Mouse (Mus musculus) erythroblast, embryonic 14.5 days (primary cell): Measurements from ENCODE around the gene D630045J12Rik. TPM values are rescaled to one million over a fixed set of nuclear protein-coding genes. Genes with fewer than 3 reads are reported as not detected.

Experiments
- H3K27me3 ChIP-seq: 2 replicates; pipeline ENCODE4 v1.6.1; 2012; ENCODE audit warnings: inconsistent platforms; ENCODE audit not compliant: control insufficient read depth
- H3K36me3 ChIP-seq: 2 replicates; pipeline ENCODE4 v1.6.1; 2012; ENCODE audit warnings: mild to moderate bottlenecking, inconsistent platforms; ENCODE audit not compliant: control insufficient read depth
- H3K4me1 ChIP-seq: 2 replicates; pipeline ENCODE4 v1.6.1; 2012; ENCODE audit warnings: inconsistent platforms; ENCODE audit not compliant: control insufficient read depth
- H3K4me3 ChIP-seq: replicated peaks from 2 replicates; pipeline ENCODE3; 2012; ENCODE audit warnings: moderate library complexity, mild to moderate bottlenecking, inconsistent platforms
- H3K9me3 ChIP-seq: 2 replicates; pipeline ENCODE4 v1.6.1; 2012; ENCODE audit warnings: low read length, inconsistent platforms, mixed read lengths; ENCODE audit not compliant: control insufficient read depth
- GATA1 ChIP-seq: IDR thresholded peaks from 2 replicates; pipeline ENCODE4 v1.6.1; 2012; ENCODE audit warnings: low read length, inconsistent platforms, mixed read lengths
- TAL1 ChIP-seq: IDR thresholded peaks from 3 replicates; pipeline ENCODE4 v1.6.1; 2012; ENCODE audit warnings: low read length, inconsistent platforms, mixed read lengths
- polyA plus RNA-seq: library from polyadenylated mRNA; stranded (reverse); fragments of >175 nt; gene quantifications from 2 replicates; pipeline ENCODE4 v1.2.3, GENCODE M21; 2012

Gene D630045J12Rik
- polyA plus RNA-seq, result under 0.01 TPM in 2 replicates

- TF ChIP-seq GATA1, result no peak
- no peak for TF ChIP-seq TAL1
- H3K27me3 ChIP-seq, result peaks cover 46% of the 10 kb centered on the region
- no peaks in the 10 kb centered on the region for H3K36me3 ChIP-seq
These were observed at the start of gene D630045J12Rik for GRCm38 (mm10) chr6:38253736-38254641. D630045J12Rik (minus strand) TSS chr6:38254009.

DNA sequence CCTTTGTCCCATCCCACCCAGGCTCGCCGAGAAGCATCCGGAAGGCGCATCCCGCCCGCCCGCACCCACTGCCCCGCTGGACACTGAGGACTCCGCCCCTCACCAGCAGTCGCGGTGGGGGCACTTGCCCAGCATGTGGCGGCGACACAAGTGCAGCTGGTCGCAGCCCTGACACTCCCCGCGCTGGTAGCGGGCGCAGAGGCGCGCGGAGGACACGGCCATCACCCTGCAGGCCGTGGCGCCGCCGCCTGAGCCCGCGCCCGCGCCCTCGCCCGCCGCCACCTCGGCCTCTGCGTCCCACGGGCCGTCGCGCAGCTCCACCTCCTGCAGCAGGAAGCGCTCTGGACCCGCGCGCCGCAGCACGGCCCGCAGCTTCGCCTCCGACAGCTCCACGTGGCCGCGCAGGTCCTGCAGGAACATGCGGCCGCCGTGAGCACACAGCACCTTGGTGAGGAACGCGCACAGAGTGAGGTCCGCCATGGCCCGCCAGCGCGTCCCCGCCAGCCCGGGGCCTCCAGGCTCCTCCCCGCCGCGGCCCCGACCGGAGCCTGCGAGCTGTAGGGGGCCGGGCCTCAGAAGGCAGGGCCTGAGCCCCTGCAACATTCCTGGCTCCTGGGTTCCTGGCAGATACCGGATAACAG, 45.1 kb upstream of the D630045J12Rik start, which contains the start of gene Zc3hav1l:
Gene Zc3hav1l, minus strand, starts transcription at position 499 of the 641 bp plus-strand sequence.
- no peak for TF ChIP-seq GATA1
- no peak for TF ChIP-seq TAL1
- Histone ChIP-seq H3K9me3 (0 out of 2 replicates have a peak, but pooled peaks cover 2% of the 10 kb centered on the region), H3K27me3 (peaks cover 6% of the 10 kb centered on the region; the same call in 1 of the 2 replicates), H3K36me3 (peaks cover 38% of the 10 kb centered on the region), H3K4me1 (peaks cover 24% of the 10 kb centered on the region), H3K4me3 (peak within 1 kb of the TSS; percentile 84)

More at GRCm38 (mm10) chr6:38253736-38254641, at the start of gene D630045J12Rik:
- Histone ChIP-seq H3K4me3 (peak within 1 kb of the TSS; percentile 60), H3K9me3 (no peaks in the 10 kb centered on the region), H3K4me1 (peaks cover 13% of the 10 kb centered on the region)

GRCm38 (mm10) chr6:38298246-38298635, 44.4 kb upstream of the D630045J12Rik start:
- TF ChIP-seq GATA1, result no peak
- no peak for TF ChIP-seq TAL1
- peaks cover 24% of the 10 kb centered on the region for H3K4me1 ChIP-seq
- peaks cover 33% of the 10 kb centered on the region for H3K36me3 ChIP-seq
- H3K9me3 ChIP-seq, result 0 out of 2 replicates have a peak, but pooled peaks cover 1% of the 10 kb centered on the region
- peaks cover 6% of the 10 kb centered on the region; the same call in 1 of the 2 replicates for H3K27me3 ChIP-seq
- peak overlapping the region; percentile 84 for H3K4me3 ChIP-seq

DNA sequence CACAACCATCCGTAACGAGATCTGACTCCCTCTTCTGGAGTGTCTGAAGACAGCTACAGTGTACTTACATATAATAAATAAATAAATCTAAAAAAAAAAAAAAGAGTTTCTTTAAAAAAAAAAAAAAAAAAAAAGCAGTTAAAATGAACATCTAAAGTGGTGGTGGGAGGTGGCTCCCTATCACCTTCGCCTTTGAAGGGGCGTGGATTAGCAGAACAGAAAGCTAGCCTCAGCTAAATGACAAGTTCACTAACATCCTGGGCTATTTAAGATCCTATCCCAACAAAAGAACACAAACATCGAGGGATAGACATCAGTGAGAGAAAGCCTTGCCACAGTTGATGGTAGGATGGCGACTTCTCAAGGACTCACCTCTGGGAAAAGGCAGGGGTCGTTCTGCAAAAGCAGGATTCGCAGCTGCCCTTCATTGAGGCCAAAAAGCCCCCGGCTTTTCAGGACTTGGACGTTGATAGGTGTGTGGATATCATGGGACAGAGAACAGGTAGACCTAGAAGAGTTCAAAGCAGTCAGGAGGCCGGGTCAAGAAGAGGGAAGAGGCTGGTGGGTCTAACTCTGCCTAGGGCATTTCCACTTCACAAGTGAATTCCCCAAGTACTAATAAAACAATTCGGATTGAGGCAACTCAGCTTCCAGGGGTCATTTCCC, 43.9 kb upstream of the D630045J12Rik start:
- Histone ChIP-seq H3K4me1 (peaks cover 24% of the 10 kb centered on the region), H3K9me3 (no peaks in the 10 kb centered on the region), H3K36me3 (peaks cover 33% of the 10 kb centered on the region), H3K4me3 (peak overlapping the region; percentile 84), H3K27me3 (peaks cover 6% of the 10 kb centered on the region; the same call in 1 of the 2 replicates)
- TF ChIP-seq GATA1, result no peak
- no peak for TF ChIP-seq TAL1

DNA sequence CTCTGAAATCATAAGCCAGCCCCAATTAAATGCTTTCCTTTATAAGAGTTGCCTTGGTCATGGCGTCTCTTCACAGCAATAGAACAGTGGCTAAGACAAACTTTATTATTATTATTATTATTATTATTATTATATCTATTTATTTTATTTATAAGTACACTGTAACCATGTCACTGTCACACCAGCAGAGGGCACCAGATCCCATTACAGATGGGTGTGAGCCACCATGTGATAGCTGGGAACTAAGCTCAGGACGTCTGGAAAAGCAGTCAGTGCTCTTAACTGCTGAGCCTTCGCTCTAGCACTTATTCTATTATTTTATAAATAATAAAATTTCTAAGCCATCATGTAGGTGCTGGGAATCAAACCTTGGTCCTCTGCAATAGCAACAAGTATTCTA, 39.9 kb upstream of the D630045J12Rik start:
- Histone ChIP-seq H3K36me3 (peaks cover 51% of the 10 kb centered on the region), H3K27me3 (peaks cover under 1% of the 10 kb centered on the region; the same call in 1 of the 2 replicates), H3K4me1 (peaks cover 11% of the 10 kb centered on the region), H3K4me3 (no peak overlapping the region), H3K9me3 (no peaks in the 10 kb centered on the region)
- TF ChIP-seq GATA1, result no peak
- no peak for TF ChIP-seq TAL1

DNA sequence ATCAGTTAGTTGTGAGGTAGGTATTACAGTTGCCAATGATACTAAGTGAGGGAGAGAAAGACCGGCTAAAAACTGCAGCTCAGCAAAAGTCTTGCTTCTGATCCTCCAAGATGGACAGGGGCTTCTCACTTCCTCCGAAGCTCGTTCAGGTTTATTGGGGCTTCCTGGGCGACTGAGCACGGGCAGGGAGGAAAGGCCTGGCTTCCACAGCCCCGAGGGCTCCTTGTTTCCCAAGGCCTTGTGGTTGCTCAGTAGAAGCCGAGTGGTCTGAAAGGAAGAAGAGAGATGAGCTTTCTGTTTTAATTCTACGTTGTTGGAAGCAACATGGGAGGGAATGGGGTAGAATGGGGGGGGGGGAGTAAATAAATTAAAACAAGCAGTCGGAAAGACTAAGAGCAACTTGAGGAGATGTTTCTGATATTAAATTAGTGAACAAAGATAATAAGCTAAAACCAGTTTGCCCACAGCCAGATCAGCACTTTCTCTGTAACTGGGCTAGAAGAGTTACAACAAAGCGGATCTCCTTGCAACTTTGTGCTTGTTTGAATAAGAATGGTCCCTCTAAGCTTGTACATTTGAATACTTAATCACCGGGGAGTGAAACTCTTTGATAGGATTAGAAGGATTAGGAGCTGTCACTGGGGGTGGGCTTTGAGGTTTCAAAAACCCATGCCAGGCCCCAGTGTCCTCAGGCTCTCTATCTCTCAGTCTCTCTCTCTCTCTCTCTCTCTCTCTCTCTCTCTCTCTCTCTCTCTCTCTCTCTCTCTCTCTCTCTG, 39.2 kb upstream of the D630045J12Rik start:
- peaks cover 54% of the 10 kb centered on the region for H3K36me3 ChIP-seq
- H3K4me1 ChIP-seq, result peaks cover 5% of the 10 kb centered on the region
- no peaks in the 10 kb centered on the region for H3K9me3 ChIP-seq
- H3K4me3 ChIP-seq, result no peak overlapping the region
- no peaks in the 10 kb centered on the region for H3K27me3 ChIP-seq
- TF ChIP-seq GATA1 (no peak), TAL1 (no peak)

GRCm38 (mm10) chr6:38284422-38284821, 30.6 kb upstream of the D630045J12Rik start:
- H3K36me3 ChIP-seq, result peaks cover 24% of the 10 kb centered on the region
- no peak overlapping the region for H3K4me3 ChIP-seq
- no peaks in the 10 kb centered on the region for H3K27me3 ChIP-seq
- no peaks in the 10 kb centered on the region for H3K4me1 ChIP-seq
- TF ChIP-seq TAL1 (no peak), GATA1 (no peak)
- peaks cover 20% of the 10 kb centered on the region for H3K9me3 ChIP-seq

GRCm38 (mm10) chr6:38264466-38264865, 10.7 kb upstream of the D630045J12Rik start:
- no peaks in the 10 kb centered on the region for H3K36me3 ChIP-seq
- TF ChIP-seq TAL1, result no peak
- TF ChIP-seq GATA1, result no peak

More at GRCm38 (mm10) chr6:38264466-38264865, 10.7 kb upstream of the D630045J12Rik start:
- no peak overlapping the region for H3K4me3 ChIP-seq
- no peaks in the 10 kb centered on the region for H3K4me1 ChIP-seq
- H3K9me3 ChIP-seq, result no peaks in the 10 kb centered on the region
- H3K27me3 ChIP-seq, result no peaks in the 10 kb centered on the region
